Mouse (Mus musculus): ENCODE results near the gene Ctbp2.

GRCm38 (mm10) chr7:133040688-133041345 lies 83.3 kb downstream of the Ctbp2 start:
- TF ChIP-seq CTCF (IDR thresholded peaks at IDR 0.05), result peak; percentile 52
- peak; percentile 29; the same call in 1 of the 2 replicates for TF ChIP-seq EP300 (IDR thresholded peaks at IDR 0.05)
